Mouse (Mus musculus) midbrain, embryonic 12.5 days (tissue): ENCODE results near the gene Fam117a. TPM values are rescaled to one million over a fixed set of nuclear protein-coding genes. Genes with fewer than 3 reads are reported as not detected.

Source experiments
- ATAC-seq: fragments of 200-750 bp; cut with Nextera tagmentation; 2 replicates; pipeline ENCODE4 v1.8.0; 2017; ENCODE audit warnings: low read depth, moderate TSS enrichment, moderate library complexity; ENCODE audit not compliant: low FRiP score
- H3K27ac ChIP-seq: fragments of 300-500 bp; sonication (generic); replicated peaks from 2 replicates; pipeline ENCODE4 v1.5.1; 2016; ENCODE audit warnings: mild to moderate bottlenecking
- H3K27me3 ChIP-seq: fragments of 300-500 bp; sonication (generic); 2 replicates; pipeline ENCODE4 v1.6.1; 2016; ENCODE audit warnings: mild to moderate bottlenecking
- H3K36me3 ChIP-seq: fragments of 300-500 bp; sonication (generic); 2 replicates; pipeline ENCODE4 v1.6.1; 2016
- H3K4me1 ChIP-seq: fragments of 300-500 bp; sonication (generic); 2 replicates; pipeline ENCODE4 v1.6.1; 2016
- H3K4me2 ChIP-seq: fragments of 300-500 bp; sonication (generic); replicated peaks from 2 replicates; pipeline ENCODE4 v1.6.1; 2016; ENCODE audit warnings: mild to moderate bottlenecking, moderate library complexity
- H3K4me3 ChIP-seq: fragments of 300-500 bp; sonication (generic); 2 replicates; pipeline ENCODE4 v1.5.1; 2016; ENCODE audit warnings: mild to moderate bottlenecking
- H3K9ac ChIP-seq: fragments of 300-500 bp; sonication (generic); replicated peaks from 2 replicates; pipeline ENCODE4 v1.6.1; 2016; ENCODE audit warnings: mild to moderate bottlenecking, moderate library complexity
- H3K9me3 ChIP-seq: fragments of 300-500 bp; sonication (generic); 2 replicates; pipeline ENCODE4 v1.6.1; 2016; ENCODE audit warnings: mild to moderate bottlenecking
- WGBS: fragments of 180-500 bp; shearing (Covaris S2); methylation state at CpG from one replicate; pipeline ENCODE4 v1.1.7; 2016; 5-methylcytosine and 5-hydroxymethylcytosine counted together
- polyA plus RNA-seq: library from polyadenylated mRNA; unstranded; fragments of >200 nt; fragmentation: Nextera tagmentation; extraction: Ambion mirVana; gene quantifications from 2 replicates; pipeline ENCODE4 v1.2.1, GENCODE M21; 2016

Fam117a gene
- polyA plus RNA-seq, 1 experiment from 2014 or later = 7.8 TPM

GRCm38 (mm10) chr11:95368231-95368823, 31.5 kb downstream of the Fam117a start:
- H3K27ac ChIP-seq = no peak overlapping the region
- no peaks in the 10 kb centered on the region for H3K36me3 ChIP-seq
- WGBS = 85% methylated on average over 8 of the region's 8 CpGs
- no peak overlapping the region for H3K9ac ChIP-seq
- no peaks in the 10 kb centered on the region for H3K4me1 ChIP-seq
- no peak for ATAC-seq
- no peak overlapping the region for H3K4me2 ChIP-seq
- H3K27me3 ChIP-seq = no peaks in the 10 kb centered on the region
- H3K9me3 ChIP-seq = no peaks in the 10 kb centered on the region
- no peak overlapping the region for H3K4me3 ChIP-seq

- Histone ChIP-seq H3K36me3 (no peaks in the 10 kb centered on the region), H3K4me3 (no peak overlapping the region), H3K9me3 (no peaks in the 10 kb centered on the region), H3K4me2 (no peak overlapping the region), H3K27ac (no peak overlapping the region), H3K4me1 (no peaks in the 10 kb centered on the region), H3K27me3 (no peaks in the 10 kb centered on the region), H3K9ac (no peak overlapping the region)
- no peak for ATAC-seq
- 93% methylated on average over 4 of the region's 4 CpGs for WGBS
Measured at GRCm38 (mm10) chr11:95368871-95369270, 32.1 kb downstream of the Fam117a start.

- Histone ChIP-seq H3K9me3 (no peaks in the 10 kb centered on the region), H3K36me3 (0 out of 2 replicates have a peak, but pooled peaks cover 2% of the 10 kb centered on the region), H3K4me1 (no peaks in the 10 kb centered on the region), H3K4me3 (no peak overlapping the region), H3K27me3 (no peaks in the 10 kb centered on the region), H3K27ac (no peak overlapping the region), H3K4me2 (no peak overlapping the region), H3K9ac (no peak overlapping the region)
- 70% methylated on average over 15 of the region's 15 CpGs for WGBS
- no peak for ATAC-seq
Measured at GRCm38 (mm10) chr11:95369964-95370890, 33.4 kb downstream of the Fam117a start.

GRCm38 (mm10) chr11:95371182-95371581, 34.4 kb downstream of the Fam117a start:
- Histone ChIP-seq H3K9me3 (no peaks in the 10 kb centered on the region), H3K4me2 (no peak overlapping the region), H3K27ac (no peak overlapping the region), H3K9ac (no peak overlapping the region), H3K4me3 (no peak overlapping the region), H3K36me3 (0 out of 2 replicates have a peak, but pooled peaks cover 10% of the 10 kb centered on the region), H3K27me3 (no peaks in the 10 kb centered on the region), H3K4me1 (no peaks in the 10 kb centered on the region)
- ATAC-seq = no peak
- 90% methylated on average over 7 of the region's 7 CpGs for WGBS

- 79% methylated on average over 9 of the region's 9 CpGs for WGBS
- Histone ChIP-seq H3K4me1 (no peaks in the 10 kb centered on the region), H3K9me3 (no peaks in the 10 kb centered on the region), H3K27ac (no peak overlapping the region), H3K36me3 (0 out of 2 replicates have a peak, but pooled peaks cover 20% of the 10 kb centered on the region), H3K4me3 (no peak overlapping the region), H3K4me2 (no peak overlapping the region), H3K9ac (peak overlapping the region; percentile 6; the same call in 1 of the 2 replicates), H3K27me3 (no peaks in the 10 kb centered on the region)
- no peak for ATAC-seq
Measured at GRCm38 (mm10) chr11:95378926-95379325, 42.1 kb downstream of the Fam117a start.

- 73% methylated on average over 5 of the region's 5 CpGs for WGBS
- no peaks in the 10 kb centered on the region for H3K9me3 ChIP-seq
- peak overlapping the region; percentile 6; the same call in 1 of the 2 replicates for H3K9ac ChIP-seq
- H3K4me1 ChIP-seq = no peaks in the 10 kb centered on the region
- no peak overlapping the region for H3K27ac ChIP-seq
- H3K36me3 ChIP-seq = 0 out of 2 replicates have a peak, but pooled peaks cover 20% of the 10 kb centered on the region
- H3K4me3 ChIP-seq = no peak overlapping the region
- no peaks in the 10 kb centered on the region for H3K27me3 ChIP-seq
- ATAC-seq = no peak
- no peak overlapping the region for H3K4me2 ChIP-seq
Measured at GRCm38 (mm10) chr11:95379552-95379951, 42.7 kb downstream of the Fam117a start.

- no peak for ATAC-seq
- 86% methylated on average over 7 of the region's 7 CpGs for WGBS
Measured at GRCm38 (mm10) chr11:95380711-95381110, 43.9 kb downstream of the Fam117a start.

GRCm38 (mm10) chr11:95381146-95381545, 44.3 kb downstream of the Fam117a start:
- H3K9me3 ChIP-seq = no peaks in the 10 kb centered on the region
- no peak overlapping the region for H3K4me2 ChIP-seq
- ATAC-seq = no peak
- 0 out of 2 replicates have a peak, but pooled peaks cover 10% of the 10 kb centered on the region for H3K36me3 ChIP-seq
- no peak overlapping the region for H3K4me3 ChIP-seq
- H3K27ac ChIP-seq = no peak overlapping the region
- no peaks in the 10 kb centered on the region for H3K27me3 ChIP-seq
- WGBS = 83% methylated on average over 1 of the region's 1 CpGs
- H3K9ac ChIP-seq = no peak overlapping the region
- peaks cover 8% of the 10 kb centered on the region for H3K4me1 ChIP-seq

More at GRCm38 (mm10) chr11:95380711-95381110, 43.9 kb downstream of the Fam117a start:
- Histone ChIP-seq H3K4me3 (no peak overlapping the region), H3K9me3 (no peaks in the 10 kb centered on the region), H3K27me3 (no peaks in the 10 kb centered on the region), H3K4me2 (no peak overlapping the region), H3K9ac (no peak overlapping the region), H3K4me1 (peaks cover 4% of the 10 kb centered on the region), H3K27ac (no peak overlapping the region), H3K36me3 (0 out of 2 replicates have a peak, but pooled peaks cover 13% of the 10 kb centered on the region)

- no peak overlapping the region for H3K4me2 ChIP-seq
- H3K9me3 ChIP-seq = no peaks in the 10 kb centered on the region
- H3K4me3 ChIP-seq = no peak overlapping the region
- no peak overlapping the region for H3K27ac ChIP-seq
- H3K27me3 ChIP-seq = peaks cover 11% of the 10 kb centered on the region
- H3K36me3 ChIP-seq = peaks cover 31% of the 10 kb centered on the region
- 83% methylated on average over 5 of the region's 5 CpGs for WGBS
- peaks cover 15% of the 10 kb centered on the region for H3K4me1 ChIP-seq
- no peak overlapping the region for H3K9ac ChIP-seq
- ATAC-seq = no peak
Measured at GRCm38 (mm10) chr11:95383331-95383986, 46.6 kb downstream of the Fam117a start.

GRCm38 (mm10) chr11:95384004-95384318, 47.1 kb downstream of the Fam117a start:
- H3K27ac ChIP-seq = no peak overlapping the region

GRCm38 (mm10) chr11:95384319-95384972, 47.6 kb downstream of the Fam117a start, which contains the start of gene Slc35b1:
Slc35b1 (plus strand) TSS chr11:95384692.
- Histone ChIP-seq H3K36me3 (peaks cover 41% of the 10 kb centered on the region), H3K4me3 (peak within 1 kb of the TSS; percentile 94), H3K4me1 (peaks cover 15% of the 10 kb centered on the region), H3K9ac (peak within 1 kb of the TSS; percentile 83), H3K27ac (peak within 1 kb of the TSS; percentile 88), H3K27me3 (peaks cover 11% of the 10 kb centered on the region), H3K4me2 (peak within 1 kb of the TSS; percentile 60), H3K9me3 (no peaks in the 10 kb centered on the region)
- under 1% methylated on average over 42 of the region's 42 CpGs for WGBS
- ATAC-seq = peak; percentile 93

More at GRCm38 (mm10) chr11:95384004-95384318, 47.1 kb downstream of the Fam117a start:
- H3K4me1 ChIP-seq = peaks cover 15% of the 10 kb centered on the region
- H3K36me3 ChIP-seq = peaks cover 36% of the 10 kb centered on the region
- peak overlapping the region; percentile 94; the same call in 1 of the 2 replicates for H3K4me3 ChIP-seq
- WGBS = 40% methylated on average over 9 of the region's 9 CpGs
- no peak for ATAC-seq
- H3K4me2 ChIP-seq = peak overlapping the region; percentile 60
- no peak overlapping the region; the same call in 1 of the 2 replicates for H3K9ac ChIP-seq
- H3K27me3 ChIP-seq = peaks cover 11% of the 10 kb centered on the region
- no peaks in the 10 kb centered on the region for H3K9me3 ChIP-seq
